Mouse (Mus musculus) retina, postnatal 7 days (tissue): Measurements from ENCODE around the gene Mief1.

Source experiments
- DNase-seq: peaks from one replicate; pipeline ENCODE4 v3.0.0-alpha.2; 2012; ENCODE audit warnings: low read depth, low spot score

The Mief1 gene

DNA sequence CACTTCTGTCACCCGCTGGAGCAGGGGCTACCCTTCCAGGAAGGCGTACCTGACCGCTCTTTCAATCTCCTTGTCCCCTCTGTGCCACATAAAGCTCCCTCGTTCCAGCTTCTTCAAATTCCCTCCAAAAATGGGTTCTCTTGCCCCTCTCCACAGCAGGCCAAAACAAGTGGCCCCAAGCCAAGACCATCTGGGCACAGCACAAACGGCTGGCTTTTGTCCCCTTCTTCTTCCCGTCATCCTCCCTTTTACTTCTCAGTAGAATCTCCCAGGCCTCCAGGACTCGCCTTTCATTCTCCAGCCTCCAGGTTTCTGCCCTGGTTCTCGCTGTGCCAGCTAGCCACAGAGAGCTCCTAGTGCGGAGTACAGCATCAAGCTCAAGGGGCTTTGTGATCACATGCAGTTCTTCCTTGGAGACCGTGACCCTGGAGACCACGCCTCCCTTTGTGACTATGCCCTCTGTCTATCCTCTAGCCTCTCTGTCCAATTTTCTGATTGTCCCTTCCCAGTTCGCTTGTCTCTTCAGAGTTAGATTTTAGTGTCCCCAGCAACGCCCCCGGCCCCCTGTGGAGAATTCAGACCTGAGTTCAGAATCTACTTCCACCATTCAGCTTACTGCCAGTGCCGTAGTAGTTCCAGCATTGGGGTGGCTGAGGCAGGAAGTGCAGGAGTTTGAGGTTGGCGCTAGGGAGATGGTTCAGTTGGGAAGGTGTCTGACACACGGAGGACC is 5.6 kb upstream of the Mief1 start:
- no peak for DNase-seq

DNA sequence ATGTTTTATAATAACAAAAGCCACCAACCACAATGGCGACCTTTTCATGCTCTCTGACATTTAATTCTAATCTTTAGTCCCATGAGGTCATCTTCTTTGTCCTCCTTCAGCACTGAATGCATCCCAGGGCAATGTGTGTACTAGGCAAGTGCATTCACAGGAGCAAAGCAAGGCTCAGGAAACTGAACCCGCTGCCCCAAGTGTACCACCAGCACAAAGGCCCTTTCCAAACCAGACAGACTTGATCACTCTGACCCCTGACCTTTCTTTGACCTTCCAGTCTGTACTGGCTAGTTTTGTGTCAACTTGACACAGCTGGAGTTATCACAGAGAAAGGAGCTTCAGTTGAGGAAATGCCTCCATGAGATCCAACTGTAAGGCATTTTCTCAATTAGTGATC is 1.5 kb upstream of the Mief1 start:
- no peak for DNase-seq

DNA sequence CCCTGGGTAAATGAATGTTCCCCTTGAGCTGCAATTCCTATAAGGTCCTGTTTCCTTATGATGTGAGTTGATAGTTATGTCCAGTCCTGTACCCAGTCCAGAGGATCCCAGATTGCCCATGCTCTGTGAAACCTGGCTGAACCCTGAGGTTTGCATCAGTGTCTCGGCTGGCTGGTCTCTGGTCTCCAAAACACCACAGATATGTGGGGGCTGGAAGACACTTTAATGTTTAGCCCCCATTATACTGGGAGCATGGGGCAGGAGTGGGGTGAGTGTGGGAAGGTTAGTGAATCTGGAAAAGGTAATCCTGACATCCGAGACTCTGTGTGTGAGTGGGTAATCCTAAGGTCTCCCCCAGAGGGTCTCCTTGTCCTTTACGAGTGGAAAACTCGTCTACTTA is 765 bp upstream of the Mief1 start:
- DNase-seq, result no peak

DNA sequence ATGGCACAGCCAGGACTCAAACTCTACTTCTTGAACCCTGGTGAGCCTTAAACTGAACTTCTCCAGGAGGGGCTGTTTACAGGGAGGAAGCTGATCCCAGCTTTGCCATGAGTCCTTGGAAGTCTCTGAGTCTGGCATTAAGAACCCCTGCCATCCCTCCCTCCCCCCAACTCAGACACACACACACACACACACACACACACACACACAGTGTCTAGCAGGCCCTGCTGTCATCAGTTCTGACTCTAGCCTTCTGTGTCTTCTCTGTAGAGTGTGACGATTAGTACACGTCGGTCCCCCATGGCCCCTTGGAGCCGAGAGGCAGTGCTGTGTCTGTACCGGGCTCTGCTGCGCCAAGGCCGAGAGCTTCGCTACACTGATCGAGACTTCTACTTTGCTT is 1.7 kb downstream of the Mief1 start, which contains the start of gene AC140267.1:
TSS of gene AC140267.1 (plus strand) at position 301 of the 400 bp plus-strand sequence.
- no peak for DNase-seq

DNA sequence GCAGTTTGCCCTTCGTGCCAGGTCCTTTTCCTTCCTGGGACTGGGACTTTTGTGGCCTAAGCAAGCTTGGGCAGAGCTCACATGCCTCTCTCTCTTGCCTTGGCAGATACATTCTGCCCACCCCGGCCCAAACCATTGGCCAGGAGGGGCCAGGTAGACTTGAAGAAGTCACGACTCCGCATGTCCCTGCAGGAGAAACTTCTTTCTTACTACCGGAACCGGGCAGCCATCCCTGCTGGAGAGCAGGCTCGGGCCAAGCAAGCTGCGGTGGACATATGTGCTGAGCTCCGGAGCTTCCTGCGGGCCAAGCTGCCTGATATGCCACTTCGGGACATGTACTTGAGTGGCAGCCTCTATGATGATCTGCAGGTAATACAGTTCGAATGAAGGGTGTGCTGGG is 14.3 kb downstream of the Mief1 start:
- no peak for DNase-seq

DNA sequence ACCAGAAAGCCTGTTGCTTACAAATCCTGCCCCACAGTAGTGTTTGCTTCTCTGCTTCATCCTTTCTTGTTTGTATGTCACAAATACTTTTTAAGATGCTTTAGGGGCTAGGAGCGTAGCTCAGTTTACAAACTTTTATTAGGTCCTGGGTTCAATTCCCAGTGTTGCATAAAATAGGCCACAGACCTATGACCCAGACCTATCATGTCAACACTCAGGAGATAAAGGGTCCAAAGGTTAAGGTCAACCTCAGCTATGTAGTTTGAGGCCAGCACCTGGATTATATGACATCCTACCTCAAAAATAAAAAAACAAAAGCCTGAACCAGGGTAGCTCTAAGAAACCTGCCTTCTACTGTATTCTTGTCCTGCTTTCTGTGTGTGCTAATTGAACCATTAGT is 14.8 kb downstream of the Mief1 start:
- DNase-seq, result no peak

DNA sequence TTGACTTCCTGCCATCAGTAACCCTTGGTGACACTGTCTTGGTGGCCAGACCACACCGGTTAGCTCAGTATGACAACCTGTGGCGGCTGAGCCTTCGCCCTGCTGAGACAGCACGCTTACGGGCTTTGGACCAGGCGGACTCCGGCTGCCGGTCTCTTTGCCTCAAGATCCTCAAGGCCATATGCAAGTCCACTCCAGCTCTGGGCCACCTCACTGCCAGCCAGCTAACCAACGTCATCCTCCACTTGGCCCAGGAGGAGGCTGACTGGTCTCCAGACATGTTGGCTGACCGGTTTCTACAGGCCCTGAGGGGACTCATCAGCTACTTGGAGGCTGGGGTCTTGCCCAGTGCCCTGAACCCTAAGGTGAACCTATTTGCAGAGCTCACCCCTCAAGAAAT is 15.9 kb downstream of the Mief1 start:
- no peak for DNase-seq

DNA sequence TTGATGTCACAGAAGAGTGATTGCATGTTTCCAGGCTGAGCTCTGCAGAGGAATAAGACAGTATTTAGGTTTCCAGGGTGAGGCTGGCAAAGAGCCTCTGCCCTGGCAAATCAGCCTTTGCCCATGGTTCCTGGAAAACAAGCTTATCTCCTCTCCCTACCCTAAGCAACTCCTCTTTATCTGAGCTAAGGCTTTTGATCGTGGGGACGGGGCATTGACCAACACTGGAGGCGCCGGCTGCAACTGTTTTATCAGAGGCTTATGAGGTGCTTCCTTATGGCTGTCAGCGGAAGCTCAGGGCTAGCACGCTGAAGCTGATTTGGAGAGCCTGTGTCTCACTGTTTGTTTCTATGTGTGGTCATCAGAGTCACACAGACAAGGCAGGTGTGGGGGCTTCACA is 16.8 kb downstream of the Mief1 start:
- DNase-seq, result no peak

DNA sequence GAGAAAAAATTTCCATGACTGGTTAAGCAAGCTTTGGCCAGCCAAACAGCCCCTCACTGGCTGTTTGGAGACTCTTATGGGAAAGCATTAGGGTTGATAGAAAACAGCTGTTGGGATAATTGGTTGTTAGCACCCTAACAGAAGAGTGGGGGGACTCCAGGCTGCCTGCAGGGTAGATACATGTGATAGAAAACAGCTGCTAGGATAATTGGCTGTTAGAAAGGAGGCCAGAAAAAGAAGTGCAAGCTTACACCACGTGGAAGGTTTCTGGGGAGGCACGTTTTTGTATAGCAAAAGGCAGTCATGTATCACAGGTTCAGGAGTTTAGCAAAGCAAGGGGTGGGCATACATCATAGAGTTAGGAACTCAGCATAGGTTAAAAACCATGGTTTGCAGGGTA is 19.7 kb downstream of the Mief1 start:
- no peak for DNase-seq

DNA sequence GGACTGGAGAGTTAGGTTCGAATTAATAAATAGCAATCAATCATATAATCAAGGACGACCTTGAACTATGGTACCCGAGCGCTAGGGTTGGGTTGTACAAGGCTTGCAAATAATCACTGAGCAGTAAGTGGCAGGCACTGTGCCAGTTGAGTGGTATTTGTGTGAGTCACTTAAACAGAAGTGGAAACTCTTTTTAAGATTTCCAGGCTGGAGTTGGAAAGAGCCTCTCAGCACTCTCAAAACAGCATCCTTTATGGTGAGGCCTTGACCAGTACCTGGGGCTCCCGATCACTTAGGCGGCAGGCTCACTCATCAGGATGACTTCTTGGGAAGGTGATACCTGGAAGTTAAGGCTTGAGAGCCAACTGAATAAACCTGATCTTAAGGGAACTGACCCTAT is 20.4 kb downstream of the Mief1 start:
- no peak for DNase-seq

DNA sequence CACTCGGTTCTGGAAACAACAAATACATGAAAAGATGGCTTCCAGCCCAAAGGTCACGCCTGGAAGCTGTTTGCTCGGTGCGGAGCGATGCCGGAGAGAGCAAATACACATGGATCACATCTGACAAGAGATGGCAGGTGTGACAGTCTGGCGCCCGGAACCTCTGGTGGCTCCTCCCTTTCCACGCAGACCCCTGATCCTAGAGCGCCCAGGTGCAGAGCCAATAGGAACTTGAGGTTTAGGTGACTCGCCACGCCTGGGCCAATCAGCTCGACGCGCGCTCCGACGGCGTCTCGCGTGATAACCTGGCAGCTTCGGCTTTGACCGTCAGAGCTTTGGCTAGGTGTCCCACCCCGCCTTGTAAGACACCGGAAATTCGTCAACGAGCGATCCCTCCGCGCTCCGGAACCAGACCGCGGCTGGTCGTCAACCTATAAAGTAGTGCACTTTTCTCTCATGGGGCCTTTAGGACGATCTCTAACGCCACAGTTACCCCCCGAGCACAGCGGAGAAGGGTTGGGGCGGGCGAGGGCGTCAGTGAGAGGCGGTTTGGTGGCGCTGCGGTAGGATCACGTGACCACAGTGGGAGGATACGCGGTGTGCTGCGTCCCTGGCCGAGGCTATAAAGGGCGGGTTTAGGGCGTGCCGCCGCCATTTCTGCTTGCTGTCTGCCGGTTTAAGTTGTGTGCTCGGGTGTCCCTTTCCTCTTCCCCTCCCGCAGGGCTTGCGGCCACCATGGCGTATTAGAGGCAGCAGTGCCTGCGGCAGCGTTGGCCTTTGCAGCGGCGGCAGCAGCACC is 21.2 kb downstream of the Mief1 start, which contains the start of gene Atf4:
TSS of gene Atf4 (plus strand) at position 338 of the 799 bp plus-strand sequence.
- DNase-seq, result peak; percentile 98

DNA sequence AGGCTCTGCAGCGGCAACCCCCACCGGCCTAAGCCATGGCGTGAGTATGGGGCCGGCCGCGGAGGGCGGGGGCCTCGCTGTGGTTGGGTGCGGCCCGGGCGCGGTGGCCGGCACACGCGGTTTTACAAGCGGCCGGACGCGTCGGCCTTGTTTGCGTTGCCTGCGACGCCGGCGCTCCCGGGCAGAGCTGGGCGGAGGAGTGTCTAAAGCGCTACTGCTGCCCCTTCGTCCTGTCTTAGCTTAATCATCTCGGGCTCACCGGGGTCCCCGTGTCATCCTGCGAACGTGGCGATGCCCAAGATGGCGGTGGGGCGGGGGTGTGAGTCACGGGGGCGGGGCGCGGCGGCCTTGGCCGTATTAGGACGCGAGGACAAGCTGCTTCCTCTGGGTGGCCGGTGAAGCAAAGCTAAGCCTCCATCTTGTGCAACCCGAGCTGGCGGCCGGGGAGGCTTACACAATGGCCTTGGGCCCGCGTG is 21.9 kb downstream of the Mief1 start:
- DNase-seq, result peak; percentile 81

DNA sequence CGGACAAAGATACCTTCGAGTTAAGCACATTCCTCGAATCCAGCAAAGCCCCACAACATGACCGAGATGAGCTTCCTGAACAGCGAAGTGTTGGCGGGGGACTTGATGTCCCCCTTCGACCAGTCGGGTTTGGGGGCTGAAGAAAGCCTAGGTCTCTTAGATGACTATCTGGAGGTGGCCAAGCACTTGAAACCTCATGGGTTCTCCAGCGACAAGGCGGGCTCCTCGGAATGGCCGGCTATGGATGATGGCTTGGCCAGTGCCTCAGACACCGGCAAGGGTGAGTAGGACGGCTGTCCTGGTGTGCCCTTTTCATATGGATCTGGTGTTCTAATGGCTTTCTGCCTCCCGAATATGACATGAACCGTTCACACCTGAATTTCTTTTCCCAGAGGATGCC is 22.4 kb downstream of the Mief1 start:
- DNase-seq, result no peak

DNA sequence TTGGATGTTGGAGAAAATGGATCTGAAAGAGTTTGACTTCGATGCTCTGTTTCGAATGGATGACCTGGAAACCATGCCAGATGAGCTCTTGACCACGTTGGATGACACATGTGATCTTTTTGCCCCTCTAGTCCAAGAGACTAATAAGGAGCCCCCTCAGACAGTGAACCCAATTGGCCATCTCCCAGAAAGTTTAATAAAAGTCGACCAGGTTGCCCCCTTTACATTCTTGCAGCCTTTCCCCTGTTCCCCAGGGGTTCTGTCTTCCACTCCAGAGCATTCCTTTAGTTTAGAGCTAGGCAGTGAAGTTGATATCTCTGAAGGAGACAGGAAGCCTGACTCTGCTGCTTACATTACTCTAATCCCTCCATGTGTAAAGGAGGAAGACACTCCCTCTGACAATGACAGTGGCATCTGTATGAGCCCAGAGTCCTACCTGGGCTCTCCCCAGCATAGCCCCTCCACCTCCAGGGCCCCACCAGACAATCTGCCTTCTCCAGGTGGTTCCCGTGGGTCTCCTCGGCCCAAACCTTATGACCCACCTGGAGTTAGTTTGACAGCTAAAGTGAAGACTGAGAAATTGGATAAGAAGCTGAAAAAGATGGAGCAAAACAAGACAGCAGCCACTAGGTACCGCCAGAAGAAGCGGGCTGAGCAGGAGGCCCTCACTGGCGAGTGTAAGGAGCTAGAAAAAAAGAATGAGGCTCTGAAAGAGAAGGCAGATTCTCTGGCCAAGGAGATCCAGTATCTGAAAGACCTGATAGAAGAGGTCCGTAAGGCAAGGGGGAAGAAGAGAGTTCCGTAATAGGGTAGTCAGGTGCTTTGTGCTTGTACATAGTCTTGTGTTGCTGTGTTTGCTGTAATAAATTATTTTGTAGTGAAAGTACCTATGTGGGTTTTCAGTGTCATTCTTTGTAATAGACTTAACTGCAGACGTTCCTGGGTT is 23.1 kb downstream of the Mief1 start:
- DNase-seq, result no peak

DNA sequence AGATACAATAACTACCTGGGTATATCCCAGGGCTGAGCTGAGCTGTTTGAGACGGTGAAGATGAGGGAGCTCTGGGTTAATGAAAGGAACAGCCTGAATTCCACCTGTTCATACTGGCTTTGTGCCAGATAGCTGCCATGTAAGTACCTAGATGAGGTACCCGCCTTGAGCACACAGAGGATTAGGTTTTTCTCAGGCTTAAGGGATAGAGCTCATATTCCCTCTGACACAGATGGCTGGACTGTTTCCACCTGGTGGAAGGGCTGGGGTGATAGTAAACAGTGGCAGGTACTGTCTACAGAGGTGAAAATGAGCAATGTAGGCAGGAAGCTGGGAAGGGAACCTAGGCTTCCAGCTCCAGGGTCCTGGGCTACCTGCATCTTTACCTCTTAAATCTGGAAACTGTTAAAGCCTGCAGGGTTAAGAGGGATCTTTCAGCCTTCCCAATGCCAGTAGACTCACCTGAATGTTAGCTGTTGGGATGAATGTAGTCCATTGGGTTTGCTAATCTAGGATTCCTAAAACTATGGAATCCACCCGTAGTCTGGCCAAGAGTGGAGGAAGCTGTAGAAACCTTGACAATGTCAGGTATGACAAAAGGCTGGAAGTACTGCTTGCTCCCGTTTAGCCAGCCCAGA is 23.9 kb downstream of the Mief1 start:
- peak; percentile 79 for DNase-seq

DNA sequence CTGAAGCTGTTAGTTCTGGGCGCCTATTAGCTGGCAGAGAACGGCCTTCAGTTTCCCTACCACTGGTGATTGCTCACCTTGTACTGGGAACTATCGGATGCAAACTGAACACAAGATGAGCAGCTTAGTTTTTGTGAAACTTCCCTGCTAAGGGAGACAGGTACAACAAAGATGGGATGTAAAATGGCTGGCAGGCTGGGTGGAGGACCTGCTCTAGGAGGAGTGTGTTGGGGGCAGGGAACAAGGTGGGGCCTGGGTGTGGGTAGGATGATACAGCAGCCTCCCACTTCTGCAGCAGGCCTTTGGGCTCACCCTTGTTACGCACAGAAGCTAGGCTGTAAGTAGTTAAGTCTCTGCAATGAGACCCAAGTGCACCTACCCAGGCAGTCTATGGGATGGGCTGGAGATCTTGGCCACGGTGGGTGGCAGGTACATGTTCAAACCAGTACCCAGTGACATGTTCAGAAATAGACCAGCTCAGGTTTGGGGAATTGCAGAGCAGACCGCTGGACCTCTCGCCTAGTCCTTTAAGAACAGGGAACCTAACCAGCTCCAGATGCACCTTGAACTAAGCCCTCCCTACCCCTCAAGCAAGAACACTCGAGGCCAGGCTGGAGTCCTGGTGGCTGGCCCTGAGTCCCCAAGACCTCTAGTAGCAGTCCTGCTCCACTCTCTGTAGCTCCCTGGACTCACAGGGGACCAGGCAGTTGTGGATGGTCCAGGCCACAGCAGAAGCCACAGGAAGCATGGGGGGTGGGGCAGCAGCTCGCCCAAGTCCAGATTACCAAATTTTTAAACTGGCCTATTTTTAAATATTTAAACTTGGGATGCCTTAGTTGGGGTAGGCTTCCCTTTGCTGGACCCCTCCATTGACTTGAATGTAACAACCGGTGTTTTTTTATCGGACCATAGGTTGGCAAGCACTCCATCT is 24.7 kb downstream of the Mief1 start:
- no peak for DNase-seq

DNA sequence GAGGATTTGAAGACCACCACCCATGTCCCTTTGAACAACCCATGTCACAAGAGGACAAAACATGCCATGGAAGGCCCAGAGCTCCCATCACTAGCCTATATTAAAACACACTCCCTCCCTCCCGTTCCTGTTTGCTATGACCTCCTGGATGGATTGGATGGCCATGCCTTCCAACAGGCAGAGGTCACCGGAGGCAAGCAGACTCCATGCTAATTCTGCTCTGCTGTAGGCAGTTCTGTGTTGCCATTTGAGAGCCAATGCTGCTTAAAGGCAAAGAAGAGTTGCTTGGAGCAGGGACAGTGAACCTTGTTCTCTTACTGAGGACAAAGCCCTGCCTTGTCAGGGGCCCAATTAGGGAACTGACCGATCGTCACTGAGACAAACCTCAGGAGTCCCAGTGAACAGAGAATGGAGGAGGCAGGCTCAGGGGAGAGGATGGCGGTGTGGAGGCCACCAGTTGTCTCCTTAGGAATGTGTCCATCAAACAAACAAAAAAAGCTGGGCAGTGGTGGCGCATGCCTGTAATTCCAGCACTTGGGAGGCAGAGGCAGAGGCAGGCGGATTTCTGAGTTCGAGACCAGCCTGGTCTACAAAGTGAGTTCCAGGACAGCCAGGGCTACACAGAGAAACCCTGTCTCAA is 25.7 kb downstream of the Mief1 start:
- no peak for DNase-seq

DNA sequence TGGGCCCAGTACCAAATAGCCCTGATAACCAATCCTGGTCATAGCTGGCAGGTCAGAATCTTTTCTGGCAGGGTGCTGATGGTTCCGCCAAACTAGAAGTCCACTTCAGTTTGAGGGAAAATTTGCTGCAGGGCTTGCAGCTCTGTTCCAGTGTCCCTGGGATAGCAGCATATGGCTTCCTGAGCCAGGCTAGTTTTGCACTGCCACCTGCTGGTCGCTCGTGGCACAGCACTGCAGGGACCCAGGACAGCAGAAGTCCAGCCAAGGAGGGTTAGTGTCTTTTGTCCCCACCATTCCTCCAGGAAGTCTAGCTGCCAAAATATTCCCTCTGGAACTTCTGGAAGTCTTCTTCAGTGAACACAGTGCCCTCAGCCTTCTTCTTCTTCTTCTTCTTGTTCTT is 26.9 kb downstream of the Mief1 start:
- DNase-seq, result peak; percentile 74

DNA sequence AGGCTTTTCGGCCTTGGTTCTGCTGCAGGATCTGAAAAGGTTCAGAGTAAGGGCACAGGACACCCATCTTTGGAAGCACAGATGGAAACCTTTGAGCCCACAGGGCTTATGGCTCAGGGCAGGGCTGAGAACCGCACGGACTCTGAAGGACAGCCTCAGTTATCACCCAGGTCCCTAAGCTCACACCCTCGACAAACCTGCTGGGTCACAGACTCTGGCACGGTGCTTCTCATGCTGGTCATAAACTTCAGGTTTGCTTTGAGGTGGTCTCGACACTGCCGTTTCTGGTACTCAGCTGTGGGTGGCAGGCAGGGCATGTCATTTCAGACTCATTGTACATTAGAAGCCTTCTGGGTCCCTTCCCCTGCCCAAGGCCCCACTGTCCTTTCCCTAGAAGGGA is 27.3 kb downstream of the Mief1 start:
- DNase-seq, result no peak
